Mouse (Mus musculus): ENCODE measurements at regions not wholly inside any gene's neighbourhood (a gene's known extent, or its start where the extent isn't known, plus 50 kb on each side); places are given as distances from the start of the nearest gene placed in this dataset.

DNA sequence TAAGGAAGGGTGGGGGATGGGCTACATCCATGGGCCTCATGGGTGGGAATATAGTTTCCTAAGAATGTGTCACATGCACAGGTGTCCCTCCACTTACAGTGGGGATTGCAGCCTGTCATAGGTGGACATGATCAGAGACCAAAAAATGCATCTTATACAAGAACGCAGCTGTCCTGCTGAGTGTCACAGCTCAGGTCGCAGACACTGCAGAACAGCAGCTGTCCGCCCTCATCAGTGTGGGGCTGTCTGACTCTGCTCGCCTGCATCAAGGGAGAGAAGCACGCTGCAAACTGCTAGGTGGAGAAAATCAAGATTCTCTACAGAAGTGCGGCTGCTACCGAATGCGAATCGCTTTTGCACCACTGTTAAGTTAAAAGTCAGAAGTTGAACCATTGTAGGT, 158.6 kb upstream of the Csf3r start:
- H3K27ac ChIP-seq (ENCODE audit: insufficient read depth, low read length): no peak overlapping the region
- no peaks in the 10 kb centered on the region for H3K27me3 ChIP-seq (ENCODE audit: control insufficient read depth, insufficient read depth, low read length)
- no peak for TF ChIP-seq CTCF (IDR thresholded peaks at IDR 0.05; ENCODE audit: extremely low read depth, insufficient read depth, insufficient read length, insufficient replicate concordance)
- no peak for TF ChIP-seq POLR2A (IDR thresholded peaks at IDR 0.05; ENCODE audit: low read depth, low read length)
- no peaks in the 10 kb centered on the region for H3K36me3 ChIP-seq (ENCODE audit: control insufficient read depth, insufficient read depth, low read length)
- no peak overlapping the region for H3K4me3 ChIP-seq (ENCODE audit: extremely low read depth, insufficient read depth, insufficient read length)
- 79% methylated on average over 9 of the region's 9 CpGs for WGBS
- no peak for DNase-seq (ENCODE audit: low read depth in 1 of 2, low spot score in 2 of 2)
- no peaks in the 10 kb centered on the region for H3K4me1 ChIP-seq (ENCODE audit: control insufficient read depth, insufficient read depth, insufficient read length)

DNA sequence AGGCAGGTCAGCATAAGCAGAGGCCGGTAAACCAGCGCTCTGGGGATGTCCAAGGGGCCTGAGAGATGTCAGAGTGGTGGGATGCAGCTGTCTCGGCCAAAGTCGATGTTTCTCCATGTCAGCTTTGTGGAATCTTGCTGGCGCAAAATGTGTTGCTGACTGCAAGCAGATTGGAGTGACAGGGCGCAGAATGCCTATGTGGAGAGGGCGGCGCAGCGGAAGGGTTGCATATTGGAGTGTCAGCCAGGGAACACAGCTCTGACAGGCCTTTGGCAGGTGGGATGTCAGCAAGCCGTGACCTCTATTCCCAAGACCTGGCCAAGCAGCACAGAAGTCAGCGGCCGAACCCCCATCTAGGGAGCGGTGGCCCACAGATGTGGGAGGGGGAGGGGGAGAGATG, 153.1 kb upstream of the Csf3r start:
- DNase-seq (ENCODE audit: low read depth in 1 of 2, low spot score in 2 of 2): no peak
- 88% methylated on average over 13 of the region's 13 CpGs for WGBS
- H3K4me1 ChIP-seq (ENCODE audit: control insufficient read depth, insufficient read depth, insufficient read length): no peaks in the 10 kb centered on the region
- H3K27me3 ChIP-seq (ENCODE audit: control insufficient read depth, insufficient read depth, low read length): no peaks in the 10 kb centered on the region
- H3K27ac ChIP-seq (ENCODE audit: insufficient read depth, low read length): no peak overlapping the region
- no peak overlapping the region for H3K4me3 ChIP-seq (ENCODE audit: extremely low read depth, insufficient read depth, insufficient read length)
- TF ChIP-seq POLR2A (IDR thresholded peaks at IDR 0.05; ENCODE audit: low read depth, low read length): no peak
- TF ChIP-seq CTCF (IDR thresholded peaks at IDR 0.05; ENCODE audit: extremely low read depth, insufficient read depth, insufficient read length, insufficient replicate concordance): no peak
- no peaks in the 10 kb centered on the region for H3K36me3 ChIP-seq (ENCODE audit: control insufficient read depth, insufficient read depth, low read length)

DNA sequence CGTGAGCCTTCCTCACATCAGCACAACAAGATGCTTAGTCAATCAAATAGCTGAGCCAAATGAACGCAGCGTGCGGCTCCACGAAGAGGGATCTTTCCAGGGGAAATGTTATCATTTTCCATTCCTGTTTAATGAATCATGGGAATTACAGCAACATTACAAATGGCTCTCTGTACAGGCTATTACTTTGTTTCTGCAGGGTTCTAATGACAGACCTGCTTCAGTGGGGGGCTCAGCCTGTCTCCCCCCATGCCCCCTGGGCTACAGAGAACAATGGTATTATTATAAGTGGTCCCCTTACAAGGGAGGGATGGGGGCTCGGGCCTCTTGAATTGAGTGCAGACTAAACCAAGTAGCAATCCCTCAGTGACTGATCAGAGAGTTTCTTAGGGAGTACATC, 144.3 kb upstream of the Csf3r start:
- no peaks in the 10 kb centered on the region for H3K27me3 ChIP-seq (ENCODE audit: control insufficient read depth, insufficient read depth, low read length)
- H3K4me1 ChIP-seq (ENCODE audit: control insufficient read depth, insufficient read depth, insufficient read length): no peaks in the 10 kb centered on the region
- TF ChIP-seq POLR2A (IDR thresholded peaks at IDR 0.05; ENCODE audit: low read depth, low read length) (no peak), CTCF (IDR thresholded peaks at IDR 0.05; ENCODE audit: extremely low read depth, insufficient read depth, insufficient read length, insufficient replicate concordance) (no peak)
- no peak for DNase-seq (ENCODE audit: low read depth in 1 of 2, low spot score in 2 of 2)
- H3K27ac ChIP-seq (ENCODE audit: insufficient read depth, low read length): no peak overlapping the region
- H3K4me3 ChIP-seq (ENCODE audit: extremely low read depth, insufficient read depth, insufficient read length): no peak overlapping the region
- no peaks in the 10 kb centered on the region for H3K36me3 ChIP-seq (ENCODE audit: control insufficient read depth, insufficient read depth, low read length)
- 83% methylated on average over 6 of the region's 6 CpGs for WGBS

DNA sequence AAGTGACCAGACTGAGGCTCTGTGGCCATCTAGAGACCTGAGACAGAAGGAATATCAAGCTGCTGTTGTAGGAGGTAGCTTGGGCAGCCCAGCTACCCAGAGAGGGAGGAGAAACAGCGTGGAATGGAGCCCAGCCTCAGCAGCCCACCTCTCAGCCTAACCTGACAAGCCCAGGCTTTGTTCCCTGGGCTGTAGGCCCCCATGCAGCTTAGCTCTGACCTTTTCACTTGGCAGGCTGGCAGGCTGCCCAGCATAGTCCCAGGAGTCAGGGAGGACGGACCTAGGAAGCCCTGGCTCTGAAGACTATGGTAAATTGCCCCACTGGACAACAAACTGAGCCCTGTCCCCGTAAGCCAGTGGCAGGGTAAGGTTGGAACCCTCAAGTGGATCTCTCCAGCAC, 141.8 kb upstream of the Csf3r start:
- Histone ChIP-seq H3K4me1 (ENCODE audit: control insufficient read depth, insufficient read depth, insufficient read length) (no peaks in the 10 kb centered on the region), H3K27ac (ENCODE audit: insufficient read depth, low read length) (no peak overlapping the region), H3K36me3 (ENCODE audit: control insufficient read depth, insufficient read depth, low read length) (no peaks in the 10 kb centered on the region), H3K27me3 (ENCODE audit: control insufficient read depth, insufficient read depth, low read length) (no peaks in the 10 kb centered on the region), H3K4me3 (ENCODE audit: extremely low read depth, insufficient read depth, insufficient read length) (no peak overlapping the region)
- WGBS: 60% methylated on average over 3 of the region's 3 CpGs
- no peak for DNase-seq (ENCODE audit: low read depth in 1 of 2, low spot score in 2 of 2)
- TF ChIP-seq POLR2A (IDR thresholded peaks at IDR 0.05; ENCODE audit: low read depth, low read length) (no peak), CTCF (IDR thresholded peaks at IDR 0.05; ENCODE audit: extremely low read depth, insufficient read depth, insufficient read length, insufficient replicate concordance) (no peak)

DNA sequence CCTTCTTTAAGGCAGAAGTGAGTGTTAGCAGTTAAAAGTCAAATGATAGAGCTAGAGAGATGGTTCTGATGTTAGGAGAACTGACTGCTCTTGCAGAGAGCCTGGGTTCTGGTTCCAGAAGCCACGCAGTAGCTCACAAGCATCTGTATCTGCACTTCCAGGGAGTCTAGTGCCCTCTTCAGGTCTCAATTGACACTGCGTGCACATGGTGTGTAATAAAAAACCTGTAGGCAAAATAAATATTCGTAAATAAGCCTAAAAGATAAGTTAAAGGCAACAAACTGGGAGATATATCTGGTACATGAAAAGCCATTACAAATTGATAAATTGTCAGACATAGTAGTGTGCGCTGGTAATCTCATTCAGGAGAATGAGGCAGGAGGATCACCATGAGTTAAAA, 133.8 kb upstream of the Csf3r start:
- Histone ChIP-seq H3K27ac (ENCODE audit: insufficient read depth, low read length) (no peak overlapping the region), H3K4me1 (ENCODE audit: control insufficient read depth, insufficient read depth, insufficient read length) (no peaks in the 10 kb centered on the region), H3K36me3 (ENCODE audit: control insufficient read depth, insufficient read depth, low read length) (no peaks in the 10 kb centered on the region), H3K4me3 (ENCODE audit: extremely low read depth, insufficient read depth, insufficient read length) (no peak overlapping the region), H3K27me3 (ENCODE audit: control insufficient read depth, insufficient read depth, low read length) (no peaks in the 10 kb centered on the region)
- 65% methylated on average over 4 of the region's 4 CpGs for WGBS
- DNase-seq (ENCODE audit: low read depth in 1 of 2, low spot score in 2 of 2): no peak
- TF ChIP-seq CTCF (IDR thresholded peaks at IDR 0.05; ENCODE audit: extremely low read depth, insufficient read depth, insufficient read length, insufficient replicate concordance): no peak
- TF ChIP-seq POLR2A (IDR thresholded peaks at IDR 0.05; ENCODE audit: low read depth, low read length): no peak

DNA sequence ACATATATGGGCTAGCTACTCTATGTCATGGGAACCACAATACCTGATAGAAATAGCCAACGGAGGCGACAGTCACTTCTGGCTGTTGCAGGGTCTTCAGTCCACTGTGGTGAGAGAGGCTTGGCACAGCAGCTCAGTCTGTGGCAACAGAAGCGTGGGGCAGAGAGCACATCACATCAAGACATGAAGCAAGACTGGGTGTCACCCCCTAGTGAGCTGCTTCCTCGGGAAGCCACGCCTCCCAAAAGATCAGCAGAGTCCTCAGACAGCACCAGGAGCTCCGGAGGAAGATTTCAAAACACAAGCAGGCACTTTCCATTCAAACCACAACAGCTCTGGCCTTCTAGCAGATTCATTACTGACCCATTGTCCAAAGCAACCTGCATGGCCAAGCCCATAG, 131.2 kb upstream of the Csf3r start:
- Histone ChIP-seq H3K27me3 (ENCODE audit: control insufficient read depth, insufficient read depth, low read length) (no peaks in the 10 kb centered on the region), H3K36me3 (ENCODE audit: control insufficient read depth, insufficient read depth, low read length) (no peaks in the 10 kb centered on the region), H3K27ac (ENCODE audit: insufficient read depth, low read length) (no peak overlapping the region), H3K4me1 (ENCODE audit: control insufficient read depth, insufficient read depth, insufficient read length) (no peaks in the 10 kb centered on the region), H3K4me3 (ENCODE audit: extremely low read depth, insufficient read depth, insufficient read length) (no peak overlapping the region)
- DNase-seq (ENCODE audit: low read depth in 1 of 2, low spot score in 2 of 2): no peak
- TF ChIP-seq CTCF (IDR thresholded peaks at IDR 0.05; ENCODE audit: extremely low read depth, insufficient read depth, insufficient read length, insufficient replicate concordance): no peak
- TF ChIP-seq POLR2A (IDR thresholded peaks at IDR 0.05; ENCODE audit: low read depth, low read length): no peak
- 69% methylated on average over 6 of the region's 6 CpGs for WGBS

DNA sequence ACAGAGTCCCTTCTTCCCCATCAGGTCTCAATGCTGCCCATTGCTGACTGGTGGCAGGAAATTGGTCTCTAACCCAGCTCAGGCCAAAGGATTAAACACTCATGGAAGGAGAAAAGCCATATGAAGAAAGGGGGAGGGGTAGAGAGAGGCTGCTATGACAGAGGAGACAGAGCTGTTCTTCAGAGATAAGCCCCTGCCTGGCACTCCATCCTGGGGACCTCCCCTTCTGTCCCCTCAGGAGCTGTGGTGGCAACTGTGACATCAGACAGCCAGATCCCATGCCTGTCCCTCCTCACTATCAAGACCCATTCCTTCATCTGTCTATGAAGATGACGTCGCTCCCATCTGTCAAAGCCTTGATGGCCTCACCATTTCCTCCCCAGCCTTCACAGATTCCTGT, 126.6 kb upstream of the Csf3r start:
- WGBS: 59% methylated on average over 2 of the region's 2 CpGs
- TF ChIP-seq POLR2A (IDR thresholded peaks at IDR 0.05; ENCODE audit: low read depth, low read length): no peak
- no peak for TF ChIP-seq CTCF (IDR thresholded peaks at IDR 0.05; ENCODE audit: extremely low read depth, insufficient read depth, insufficient read length, insufficient replicate concordance)
- H3K4me3 ChIP-seq (ENCODE audit: extremely low read depth, insufficient read depth, insufficient read length): no peak overlapping the region
- no peaks in the 10 kb centered on the region for H3K36me3 ChIP-seq (ENCODE audit: control insufficient read depth, insufficient read depth, low read length)
- H3K27ac ChIP-seq (ENCODE audit: insufficient read depth, low read length): no peak overlapping the region
- no peak for DNase-seq (ENCODE audit: low read depth in 1 of 2, low spot score in 2 of 2)
- H3K27me3 ChIP-seq (ENCODE audit: control insufficient read depth, insufficient read depth, low read length): no peaks in the 10 kb centered on the region
- no peaks in the 10 kb centered on the region for H3K4me1 ChIP-seq (ENCODE audit: control insufficient read depth, insufficient read depth, insufficient read length)

Data from spleen, adult 2 months (tissue).